Mouse (Mus musculus): ENCODE measurements around the gene Bbs1.

DNA sequence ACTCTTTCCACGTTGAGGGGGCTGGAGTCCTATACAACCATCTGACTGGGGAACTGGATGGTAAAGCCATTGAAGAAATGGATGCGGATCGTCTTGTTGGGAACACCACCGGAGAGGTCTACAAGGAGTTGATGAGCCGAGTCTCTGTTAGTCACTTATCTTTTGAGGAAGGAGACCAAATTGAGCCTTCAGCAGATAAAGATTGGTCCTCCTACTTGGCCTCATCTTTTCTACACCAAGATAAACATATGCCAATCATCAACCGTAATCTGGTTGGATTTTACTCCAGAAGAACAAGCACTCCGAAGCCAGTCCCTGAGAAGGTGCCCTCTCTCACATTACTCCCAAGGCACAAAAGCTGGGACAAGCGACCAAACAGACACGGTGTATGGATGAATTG is 65.6 kb downstream of the Bbs1 start:
- no peak for TF ChIP-seq ZNF384 (IDR thresholded peaks at IDR 0.05; ENCODE audit: low read depth, low read length)
- no peak for TF ChIP-seq CHD2 (IDR thresholded peaks at IDR 0.05; ENCODE audit: low read depth, low read length)
- TF ChIP-seq MAFK (IDR thresholded peaks at IDR 0.05; ENCODE audit: insufficient read depth, low read depth, low read length), result no peak
- TF ChIP-seq HCFC1 (IDR thresholded peaks at IDR 0.05; ENCODE audit: borderline replicate concordance, insufficient read depth, low read length), result no peak
- no peak for TF ChIP-seq ZC3H11A (IDR thresholded peaks at IDR 0.05; ENCODE audit: borderline replicate concordance, low read depth, low read length)

Measured in ES-E14 (cell line).